Mouse (Mus musculus): ENCODE results near the gene Hes5. TPM values are rescaled to one million over a fixed set of nuclear protein-coding genes. Genes with fewer than 3 reads are reported as not detected.

Hes5 gene
- total and polyA plus RNA-seq, 3 experiments: not detected

GRCm38 (mm10) chr4:154980110-154980509, 19.4 kb downstream of the Hes5 start:
- peaks cover 0 to 6% of the 10 kb centered on the region in 2 experiments; a peak in 1 of 4 replicates for H3K36me3 ChIP-seq (ENCODE audit: control insufficient read depth in 1 of 2, insufficient read depth in 2 of 2, low read length in 2 of 2)
- DNase-seq (ENCODE audit: low read depth, low spot score): peak; percentile 47

DNA sequence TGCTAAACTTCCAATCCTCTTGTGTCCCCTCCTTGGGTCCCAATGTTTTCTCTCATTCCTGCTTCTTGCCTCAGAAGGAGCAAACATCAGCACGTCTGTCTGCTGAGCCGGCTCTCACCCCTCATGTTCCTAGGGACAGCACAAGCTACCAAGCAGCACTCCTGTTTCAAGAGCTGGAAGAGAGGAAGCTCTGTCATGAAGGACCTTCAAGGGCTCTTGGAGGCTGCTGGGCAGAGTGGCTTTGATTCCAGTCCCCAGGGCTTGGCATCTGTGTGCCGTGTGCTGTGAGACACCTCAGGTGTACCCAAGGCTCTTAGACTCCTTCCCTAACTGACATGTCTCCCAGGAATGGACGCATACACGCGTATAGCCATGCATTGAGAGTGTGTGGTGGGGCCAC, 20.4 kb downstream of the Hes5 start:
- no peak overlapping the region for H3K4me3 ChIP-seq (ENCODE audit: control insufficient read depth in 1 of 2, insufficient read depth in 1 of 2, low read depth in 2 of 2, low read length in 2 of 2)

More at GRCm38 (mm10) chr4:154980110-154980509, 19.4 kb downstream of the Hes5 start:
- Histone ChIP-seq H3K79me2 (ENCODE audit: control insufficient read depth, insufficient read depth, low read length, poor library complexity) (no peaks in the 10 kb centered on the region), H3K4me1 (ENCODE audit: control insufficient read depth in 1 of 2, insufficient read depth in 2 of 2, low read length in 2 of 2) (no peaks in the 10 kb centered on the region; a peak in 1 of 4 replicates), H3K9ac (ENCODE audit: control insufficient read depth, low read depth, low read length, poor library complexity, severe bottlenecking) (no peak overlapping the region), H3K9me3 (replicated peaks; ENCODE audit: insufficient read depth, low read length) (no peaks in the 10 kb centered on the region), H3K27me3 (ENCODE audit: control insufficient read depth in 1 of 2, insufficient read depth in 2 of 2, low read length in 2 of 2) (no peaks in the 10 kb centered on the region), H3K4me3 (ENCODE audit: control insufficient read depth in 1 of 2, insufficient read depth in 1 of 2, low read depth in 2 of 2, low read length in 2 of 2) (no peak overlapping the region), H3K27ac (ENCODE audit: control insufficient read depth, low read depth, low read length) (no peak overlapping the region)
- TF ChIP-seq SMC3 (IDR thresholded peaks at IDR 0.05; ENCODE audit: low read depth, low read length) (no peak; the same call in 1 of the 2 replicates), MYB (IDR thresholded peaks at IDR 0.05; ENCODE audit: low read depth, low read length) (no peak), CTCF (IDR thresholded peaks at IDR 0.05 in 2 of 3, conservative IDR thresholded peaks at IDR 0.05 in 1 of 3; ENCODE audit: control insufficient read depth in 1 of 3, insufficient read depth in 1 of 3, low read depth in 2 of 3, low read length in 3 of 3, poor library complexity in 1 of 3, severe bottlenecking in 1 of 3) (peak; percentile 40 to 67 (median 46)), GABPA (IDR thresholded peaks at IDR 0.05; ENCODE audit: low read depth, low read length) (no peak), MYC (IDR thresholded peaks at IDR 0.05; ENCODE audit: low read depth, low read length) (no peak)

GRCm38 (mm10) chr4:154981530-154981929, 20.8 kb downstream of the Hes5 start:
- H3K27ac ChIP-seq (ENCODE audit: control insufficient read depth, low read depth, low read length): no peak overlapping the region
- no peak overlapping the region for H3K4me3 ChIP-seq (ENCODE audit: control insufficient read depth in 1 of 2, insufficient read depth in 1 of 2, low read depth in 2 of 2, low read length in 2 of 2)
- H3K36me3 ChIP-seq (ENCODE audit: control insufficient read depth in 1 of 2, insufficient read depth in 2 of 2, low read length in 2 of 2): peaks cover 0 to 3% of the 10 kb centered on the region in 2 experiments; a peak in 2 of 4 replicates
- peak; percentile 16 for TF ChIP-seq RAD21 (IDR thresholded peaks at IDR 0.05; ENCODE audit: low read depth, low read length)
- TF ChIP-seq POLR2A (IDR thresholded peaks at IDR 0.05; ENCODE audit: control insufficient read depth in 1 of 2, insufficient read depth in 1 of 2, low read depth in 1 of 2, low read length in 2 of 2, poor library complexity in 1 of 2): 0 out of 4 replicates have a peak, but pooled peaks of 1 of the 2 experiments have one; percentile 20
- peak; percentile 23; the same call in 1 of the 2 replicates for TF ChIP-seq GATA1 (IDR thresholded peaks at IDR 0.05; ENCODE audit: low read depth, low read length)
- no peak for TF ChIP-seq MEF2A (IDR thresholded peaks at IDR 0.05; ENCODE audit: extremely low read depth, insufficient replicate concordance, low read depth, low read length, poor library complexity, severe bottlenecking)
- TF ChIP-seq SMC3 (IDR thresholded peaks at IDR 0.05; ENCODE audit: low read depth, low read length): peak; percentile 54
- no peak for TF ChIP-seq MAFK (IDR thresholded peaks at IDR 0.05; ENCODE audit: borderline replicate concordance, low read depth, low read length)
- no peak for TF ChIP-seq BHLHE40 (IDR thresholded peaks at IDR 0.05; ENCODE audit: borderline replicate concordance, low read depth, low read length)
- TF ChIP-seq ZKSCAN1 (IDR thresholded peaks at IDR 0.05; ENCODE audit: low read depth, low read length): no peak
- TF ChIP-seq CTCF (IDR thresholded peaks at IDR 0.05 in 2 of 3, conservative IDR thresholded peaks at IDR 0.05 in 1 of 3; ENCODE audit: control insufficient read depth in 1 of 3, insufficient read depth in 1 of 3, low read depth in 2 of 3, low read length in 3 of 3, poor library complexity in 1 of 3, severe bottlenecking in 1 of 3): peak; percentile 41 to 70 (median 62); a peak in 5 of 6 replicates
- TF ChIP-seq TBP (IDR thresholded peaks at IDR 0.05; ENCODE audit: low read depth, low read length): no peak
- no peaks in the 10 kb centered on the region for H3K9me3 ChIP-seq (replicated peaks; ENCODE audit: insufficient read depth, low read length)
- DNase-seq (ENCODE audit: low read depth, low spot score): peak; percentile 58
- H3K79me2 ChIP-seq (ENCODE audit: control insufficient read depth, insufficient read depth, low read length, poor library complexity): no peaks in the 10 kb centered on the region; the same call in 1 of the 2 replicates
- no peak overlapping the region for H3K9ac ChIP-seq (ENCODE audit: control insufficient read depth, low read depth, low read length, poor library complexity, severe bottlenecking)
- H3K4me1 ChIP-seq (ENCODE audit: control insufficient read depth in 1 of 2, insufficient read depth in 2 of 2, low read length in 2 of 2): peaks cover 0 to 2% of the 10 kb centered on the region in 2 experiments; a peak in 1 of 4 replicates
- H3K27me3 ChIP-seq (ENCODE audit: control insufficient read depth in 1 of 2, insufficient read depth in 2 of 2, low read length in 2 of 2): no peaks in the 10 kb centered on the region

More for the DNA sequence above, 20.4 kb downstream of the Hes5 start:
- DNase-seq (ENCODE audit: low read depth, low spot score): no peak
- H3K9me3 ChIP-seq (replicated peaks; ENCODE audit: insufficient read depth, low read length): no peaks in the 10 kb centered on the region
- H3K27ac ChIP-seq (ENCODE audit: control insufficient read depth, low read depth, low read length): no peak overlapping the region
- TF ChIP-seq HCFC1 (IDR thresholded peaks at IDR 0.05; ENCODE audit: low read depth, low read length): no peak
- no peak for TF ChIP-seq MAZ (IDR thresholded peaks at IDR 0.05; ENCODE audit: low read depth, low read length)
- TF ChIP-seq ZNF384 (IDR thresholded peaks at IDR 0.05; ENCODE audit: low read depth, low read length): no peak
- no peak for TF ChIP-seq ZKSCAN1 (IDR thresholded peaks at IDR 0.05; ENCODE audit: low read depth, low read length)
- no peak for TF ChIP-seq SMC3 (IDR thresholded peaks at IDR 0.05; ENCODE audit: low read depth, low read length)
- no peak for TF ChIP-seq ETS1 (IDR thresholded peaks at IDR 0.05; ENCODE audit: low read depth, low read length)
- no peak for TF ChIP-seq TCF12 (IDR thresholded peaks at IDR 0.05; ENCODE audit: low read depth, low read length)
- no peak for TF ChIP-seq ZMIZ1 (IDR thresholded peaks at IDR 0.05; ENCODE audit: low read depth, low read length)
- TF ChIP-seq MAX (IDR thresholded peaks at IDR 0.05; ENCODE audit: low read length): no peak
- TF ChIP-seq NELFE (IDR thresholded peaks at IDR 0.05; ENCODE audit: low read depth, low read length): no peak
- no peak overlapping the region for H3K9ac ChIP-seq (ENCODE audit: control insufficient read depth, low read depth, low read length, poor library complexity, severe bottlenecking)
- H3K27me3 ChIP-seq (ENCODE audit: control insufficient read depth in 1 of 2, insufficient read depth in 2 of 2, low read length in 2 of 2): no peaks in the 10 kb centered on the region
- H3K36me3 ChIP-seq (ENCODE audit: control insufficient read depth in 1 of 2, insufficient read depth in 2 of 2, low read length in 2 of 2): peaks cover 0 to 3% of the 10 kb centered on the region in 2 experiments; a peak in 1 of 4 replicates
- no peaks in the 10 kb centered on the region; the same call in 1 of the 2 replicates for H3K79me2 ChIP-seq (ENCODE audit: control insufficient read depth, insufficient read depth, low read length, poor library complexity)
- no peaks in the 10 kb centered on the region; a peak in 1 of 4 replicates for H3K4me1 ChIP-seq (ENCODE audit: control insufficient read depth in 1 of 2, insufficient read depth in 2 of 2, low read length in 2 of 2)

Data from MEL (cell line).